Mouse (Mus musculus) left cerebral cortex, postnatal 14 days (tissue): ENCODE data around the gene Ccdc96. TPM values are rescaled to one million over a fixed set of nuclear protein-coding genes. Genes with fewer than 3 reads are reported as not detected.

ENCODE experiments used
- DNase-seq, 2 experiments: peaks; one replicate each; pipeline ENCODE4 v3.0.0; 2021 to 2022; ENCODE audit warnings: low spot score in 2 of 2, mixed read lengths in 1 of 2
- intact Hi-C: fragments of 180-260 bp; cut with DNase I; formaldehyde crosslinking; loops from one replicate; pipeline ENCODE4 v1.15.1; 2025
- total RNA-seq, 2 experiments: library from RNA; stranded (reverse); gene quantifications; 2 replicates each; pipeline ENCODE4 v1.2.3; 2021

The Ccdc96 gene
- total RNA-seq, 2 experiments from 2014 or later, result 1.3 TPM

DNA sequence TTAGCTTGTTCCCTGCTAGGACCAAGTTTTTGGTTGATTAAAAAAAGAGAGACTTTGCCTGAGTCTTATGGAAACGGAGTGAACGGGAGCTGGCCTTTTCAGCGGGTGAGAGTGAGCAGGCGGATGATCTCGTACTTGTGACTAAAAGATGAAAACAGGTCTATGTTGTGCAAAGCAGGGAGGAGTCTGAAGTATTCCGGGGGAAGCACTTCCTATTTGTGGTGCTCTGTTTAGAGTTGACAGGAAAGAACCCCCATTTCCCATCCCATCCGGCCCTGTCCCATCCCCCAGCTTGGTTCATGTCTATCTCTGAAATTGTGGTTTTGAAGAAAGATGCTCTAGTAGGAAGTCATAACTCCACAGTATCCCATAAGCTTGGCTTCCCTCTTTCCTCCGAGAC is 18.5 kb upstream of the Ccdc96 start:
- no peak for DNase-seq
- intact Hi-C loops, result no loop called here

DNA sequence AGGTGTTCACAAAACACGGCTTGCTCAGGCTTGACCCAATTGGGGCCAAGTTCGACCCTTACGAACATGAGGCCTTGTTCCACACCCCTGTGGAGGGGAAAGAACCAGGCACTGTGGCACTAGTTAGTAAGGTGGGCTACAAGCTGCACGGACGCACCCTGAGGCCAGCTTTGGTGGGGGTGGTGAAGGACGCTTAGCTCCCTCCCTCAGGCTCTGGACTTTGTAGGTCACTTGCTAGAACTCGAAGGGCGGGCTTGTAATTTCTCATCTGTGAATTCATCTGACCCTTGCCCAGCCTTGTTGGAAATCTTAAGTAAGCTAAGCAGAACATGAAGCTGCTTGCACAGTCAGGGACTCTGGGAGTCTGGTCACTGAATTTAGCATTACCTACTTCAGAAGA is 13.2 kb upstream of the Ccdc96 start:
- no peak for DNase-seq
- intact Hi-C loops, result no loop called here

DNA sequence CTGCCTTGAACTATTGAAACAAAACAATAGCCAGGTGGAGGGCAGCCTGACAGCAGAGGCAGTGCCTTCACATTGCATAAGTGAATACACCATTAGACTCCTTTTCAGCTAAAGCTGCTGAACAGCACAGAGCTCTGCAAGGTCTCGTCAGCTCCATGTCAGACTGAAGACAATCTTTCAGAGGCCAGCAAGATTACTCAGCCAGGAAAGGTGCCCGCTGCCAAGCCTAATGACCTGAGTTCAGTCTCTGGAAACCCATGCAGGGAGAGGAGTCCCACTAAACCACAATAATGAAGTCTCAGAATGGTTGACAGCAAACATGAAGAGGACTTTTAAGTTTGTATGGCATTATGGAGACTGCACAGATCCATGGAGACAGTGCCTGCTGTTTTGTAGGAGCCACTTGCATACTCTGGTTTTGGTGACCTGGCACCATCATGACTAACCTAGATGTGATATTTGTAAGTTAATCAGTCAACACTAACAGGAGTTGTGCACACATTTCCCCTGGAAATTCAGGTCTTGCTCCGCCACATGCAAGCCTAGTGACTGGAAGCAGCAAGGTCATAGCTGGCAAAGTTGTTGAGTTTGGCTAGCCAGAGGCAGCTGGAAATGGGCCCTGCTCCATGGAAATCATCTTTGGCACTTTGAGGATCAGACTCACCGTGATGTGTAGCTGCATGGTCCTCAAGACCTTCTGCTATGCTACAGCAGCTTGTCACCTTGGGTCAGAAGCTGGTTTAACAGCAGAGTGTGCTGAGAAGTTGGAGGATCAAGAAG is 11.3 kb upstream of the Ccdc96 start:
- no peak for DNase-seq
- intact Hi-C loops, result no loop called here

DNA sequence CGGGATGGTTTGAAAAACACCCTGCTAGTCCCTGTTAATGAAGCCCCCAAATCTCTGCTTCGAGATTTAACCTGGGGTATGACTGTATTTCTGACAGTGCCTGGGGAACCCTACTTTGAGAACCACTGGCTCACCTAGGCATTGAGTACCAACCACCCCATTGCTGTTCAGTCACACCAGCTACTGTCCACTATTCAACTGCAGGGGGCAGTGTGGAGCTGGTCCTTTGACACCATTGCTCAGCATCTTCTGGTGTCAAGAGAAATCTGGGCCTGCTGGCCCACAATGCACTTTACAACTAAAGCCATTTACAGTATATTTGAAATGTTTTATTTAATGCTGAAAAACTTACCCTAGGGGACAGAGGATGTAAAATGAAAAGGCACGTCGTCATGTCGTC is 10.1 kb upstream of the Ccdc96 start:
- DNase-seq, result peak; percentile 72 to 77
- intact Hi-C loops, result no loop called here

DNA sequence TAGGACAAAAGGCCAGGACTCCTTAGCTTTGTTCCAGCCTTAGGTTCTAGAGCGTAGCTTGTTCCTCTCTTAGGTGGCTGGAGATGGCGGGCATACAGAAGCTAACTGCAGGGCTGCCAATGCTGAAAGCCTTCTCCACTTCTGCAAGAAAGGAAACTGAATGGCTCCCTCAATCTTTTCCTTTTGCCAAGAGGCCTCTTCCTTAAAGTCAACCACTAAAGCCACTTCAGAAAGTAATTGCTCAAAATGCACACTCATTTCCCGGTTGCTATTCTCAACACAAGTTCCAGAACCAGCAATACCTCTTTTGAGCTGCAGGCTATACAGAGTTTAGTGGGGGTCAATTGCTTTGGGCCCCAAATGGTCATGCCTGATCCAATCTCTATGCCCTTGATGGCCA is 6.9 kb upstream of the Ccdc96 start:
- intact Hi-C loops, result no loop called here
- DNase-seq, result no peak

DNA sequence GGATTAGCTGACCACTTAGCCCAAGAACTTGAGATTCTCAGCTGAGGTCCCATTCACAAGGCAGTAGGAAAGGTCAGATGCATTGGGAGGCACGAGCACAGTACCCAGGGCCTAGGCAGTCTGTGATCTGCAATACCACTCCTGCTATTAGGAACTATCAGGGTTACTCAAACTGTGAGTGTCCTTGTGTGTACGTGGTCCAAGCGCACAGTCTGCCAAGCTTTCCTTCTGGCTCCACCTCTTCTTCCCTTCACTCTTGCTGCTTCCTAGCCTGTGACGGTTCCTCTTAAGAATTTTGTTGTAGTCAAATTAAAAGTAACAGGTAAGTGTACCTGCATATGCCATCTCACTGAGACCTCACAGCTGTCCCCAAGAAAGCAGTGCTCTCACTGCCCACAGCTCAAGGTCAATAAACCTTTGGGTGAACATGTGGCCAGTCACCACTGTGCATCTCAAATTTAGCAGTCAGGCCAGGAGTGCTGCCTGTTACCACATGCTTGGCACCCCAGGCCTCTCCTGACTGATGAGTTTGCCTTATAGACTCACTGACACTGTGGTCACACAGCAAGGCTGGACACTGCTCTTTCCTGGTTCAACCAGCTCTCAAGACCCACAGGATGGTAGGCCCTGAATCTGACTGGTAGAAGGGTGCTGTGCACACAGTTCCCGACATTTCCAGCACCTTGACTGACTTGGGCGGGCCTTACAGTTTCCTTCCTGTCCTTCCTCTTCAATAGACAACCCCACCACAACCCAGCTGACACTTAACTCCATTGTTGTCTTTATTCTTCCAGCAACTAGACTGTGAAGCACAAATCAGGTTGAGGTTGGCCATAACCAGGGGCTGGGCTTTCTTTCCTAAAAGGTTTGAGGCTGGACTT is 5.6 kb upstream of the Ccdc96 start:
- intact Hi-C loops, result no loop called here
- DNase-seq, result no peak

DNA sequence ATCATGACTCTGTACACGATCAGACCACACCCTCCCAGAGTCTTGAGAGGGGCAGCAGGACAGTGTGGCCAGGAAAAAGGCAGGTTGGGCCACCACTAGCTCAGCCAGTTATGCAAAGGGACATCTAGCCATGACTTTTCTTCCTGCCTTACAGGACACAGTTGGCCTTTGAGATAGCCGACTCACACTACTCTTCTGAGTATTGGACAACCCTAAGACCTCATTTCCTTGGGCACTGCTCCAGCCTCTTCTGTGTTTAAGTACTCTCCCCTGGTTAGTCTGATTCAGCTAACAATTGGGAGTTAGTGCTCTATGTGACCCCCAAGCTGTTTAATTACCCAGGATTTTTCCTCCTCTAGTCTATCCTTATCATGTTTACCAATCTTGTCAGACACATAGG is 4.7 kb upstream of the Ccdc96 start:
- DNase-seq, result no peak
- intact Hi-C loops, result loop anchor here (5.0 kb wide), 1 partner anchor 103 kb away; no protein-coding TSS in a partner anchor

DNA sequence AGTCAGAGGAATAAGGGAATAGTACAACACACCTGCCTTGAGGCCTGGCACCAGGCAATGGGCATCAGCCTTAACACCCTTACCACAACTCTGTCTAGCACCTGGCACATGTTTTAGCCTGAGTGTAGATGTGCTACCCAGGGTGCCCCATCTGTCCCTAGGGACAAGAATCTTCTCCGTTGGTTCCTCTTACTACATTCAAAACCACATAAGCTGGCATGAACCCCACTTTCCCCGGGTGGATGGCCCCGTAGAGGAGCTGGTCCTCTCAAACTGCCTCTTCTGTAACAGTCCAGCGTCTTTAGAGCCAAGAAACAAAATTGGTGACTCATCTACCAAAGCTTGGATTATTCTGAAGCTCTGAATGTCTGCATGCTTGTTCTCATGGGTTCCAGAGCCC is 4.0 kb upstream of the Ccdc96 start:
- no peak for DNase-seq
- intact Hi-C loops, result loop anchor here (5.0 kb wide), 1 partner anchor 102 kb away; no protein-coding TSS in a partner anchor

DNA sequence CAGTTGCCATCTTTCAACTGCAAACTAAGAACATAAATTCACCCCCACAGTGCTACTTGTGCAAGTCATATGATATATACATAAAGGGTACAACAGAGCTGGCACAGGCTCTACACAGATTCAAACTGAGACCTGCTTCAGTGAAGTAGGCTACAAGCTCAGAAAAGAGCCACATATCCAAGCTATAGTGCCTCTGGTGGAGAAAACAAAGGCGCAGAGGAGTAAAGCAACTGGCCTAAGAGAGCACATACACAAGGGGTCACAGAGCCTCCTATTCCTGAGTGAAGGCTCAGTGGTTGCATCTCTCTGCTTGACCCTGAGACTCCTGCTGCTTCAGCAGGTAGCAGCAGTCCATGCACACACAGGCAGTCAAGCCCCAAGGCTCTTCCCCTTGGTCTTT is 3.3 kb upstream of the Ccdc96 start:
- DNase-seq, result no peak
- intact Hi-C loops, result loop anchor here (5.0 kb wide), 1 partner anchor 101 kb away; no protein-coding TSS in a partner anchor

DNA sequence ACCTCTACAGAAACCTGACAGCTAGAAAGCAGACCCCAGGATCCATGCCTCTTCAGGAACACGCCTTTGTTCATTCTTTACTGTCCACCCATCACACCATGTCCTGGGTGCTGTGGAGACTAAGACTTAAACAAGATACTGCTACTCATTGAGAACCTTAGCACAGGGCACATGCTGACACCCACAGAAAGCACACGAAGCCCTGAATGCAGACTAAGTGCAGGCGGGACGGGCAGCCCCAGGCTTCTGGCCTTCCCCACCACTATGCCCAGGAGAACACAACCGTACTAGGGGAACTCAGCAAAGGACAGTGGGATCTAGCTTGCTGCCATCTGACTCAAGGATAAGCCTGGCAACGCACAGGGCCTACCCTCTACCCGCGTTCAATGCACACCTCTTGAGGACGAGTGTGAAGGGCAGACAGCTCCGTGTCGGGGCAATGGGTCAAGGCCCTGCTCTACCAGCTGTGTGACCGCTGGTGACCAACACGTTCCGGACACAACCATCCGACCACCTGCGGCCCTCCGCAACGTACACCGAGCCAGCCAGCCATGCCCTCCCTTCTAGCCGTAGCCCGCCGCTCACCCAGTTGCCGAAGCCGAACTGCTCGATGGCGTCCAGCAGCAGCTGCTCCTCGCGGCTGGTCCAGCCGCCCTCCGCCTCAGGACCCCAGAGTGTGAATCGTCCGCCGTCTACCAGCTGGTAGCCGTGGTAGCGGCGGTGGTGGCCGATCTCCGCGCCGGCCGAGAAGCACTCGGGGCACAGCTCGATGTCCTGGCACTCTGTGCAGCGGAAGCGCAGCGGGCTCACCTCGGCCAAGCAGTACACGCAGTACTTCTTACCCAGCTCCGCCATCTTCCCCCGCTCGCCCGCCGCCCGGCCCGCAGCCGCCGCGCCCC is 936 bp upstream of the Ccdc96 start:
- intact Hi-C loops, result loop anchor here (5.0 kb wide), 1 partner anchor 99 kb away; no protein-coding TSS in a partner anchor
- peak; percentile 15 to 31 for DNase-seq

DNA sequence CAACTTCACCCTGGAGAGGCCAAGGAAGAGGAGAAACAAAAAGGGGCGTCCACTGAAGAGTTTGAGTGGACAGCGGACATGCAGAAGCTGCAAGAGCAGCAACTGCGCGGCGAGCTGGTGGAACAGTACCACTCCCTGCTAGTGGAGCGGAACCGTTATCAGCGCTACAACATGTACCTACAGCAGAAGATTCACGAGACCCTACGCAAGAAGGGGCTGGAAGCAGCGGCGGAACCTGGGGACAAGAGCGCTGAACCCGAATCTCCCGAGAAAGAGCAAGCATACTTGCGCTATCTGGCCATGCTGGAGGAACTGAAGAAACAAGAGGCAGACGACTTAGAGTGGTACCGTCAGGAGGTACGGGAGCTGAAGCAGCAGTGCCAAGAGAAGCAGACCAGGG is 918 bp downstream of the Ccdc96 start:
- intact Hi-C loops, result no loop called here
- no peak for DNase-seq

DNA sequence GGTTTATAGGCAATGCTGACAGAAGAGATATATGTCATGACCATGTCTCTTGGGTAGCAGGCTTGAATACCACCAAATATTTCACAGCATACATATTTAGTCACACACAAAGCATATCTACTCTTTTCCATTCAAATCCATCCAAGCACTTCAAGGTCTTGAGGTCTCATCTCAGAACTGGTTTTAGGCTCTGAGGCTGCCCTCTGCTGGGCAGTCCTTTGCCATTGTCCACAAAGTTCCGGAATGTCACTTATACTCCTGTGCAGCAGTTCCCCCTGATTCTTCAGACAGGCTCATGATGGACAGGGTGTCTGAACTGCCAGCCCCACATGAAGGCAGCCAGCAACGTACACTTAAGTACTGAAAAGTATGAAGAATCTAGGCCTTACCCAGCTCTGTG is 4.8 kb downstream of the Ccdc96 start:
- intact Hi-C loops, result no loop called here
- no peak for DNase-seq

DNA sequence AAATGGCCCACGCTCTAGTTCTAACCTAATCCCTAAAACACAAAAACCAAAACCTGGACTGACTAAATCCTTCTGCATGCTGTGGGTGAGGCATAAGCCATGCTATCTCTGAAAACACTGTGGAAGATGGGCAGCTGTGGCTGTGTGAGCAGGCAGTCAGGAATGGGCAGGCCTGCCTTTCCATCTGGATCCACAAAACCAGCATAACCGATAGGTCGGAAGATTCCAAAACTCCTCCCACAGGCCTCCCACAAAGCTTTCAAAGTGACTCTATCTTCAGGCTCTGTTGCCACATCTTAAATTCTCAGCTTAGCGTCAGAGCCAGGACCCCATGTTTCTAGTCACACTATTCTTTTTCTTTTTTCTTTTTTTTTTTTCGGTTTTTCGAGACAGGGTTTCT is 9.5 kb downstream of the Ccdc96 start:
- DNase-seq, result peak; percentile 34 to 72
- intact Hi-C loops, result no loop called here

DNA sequence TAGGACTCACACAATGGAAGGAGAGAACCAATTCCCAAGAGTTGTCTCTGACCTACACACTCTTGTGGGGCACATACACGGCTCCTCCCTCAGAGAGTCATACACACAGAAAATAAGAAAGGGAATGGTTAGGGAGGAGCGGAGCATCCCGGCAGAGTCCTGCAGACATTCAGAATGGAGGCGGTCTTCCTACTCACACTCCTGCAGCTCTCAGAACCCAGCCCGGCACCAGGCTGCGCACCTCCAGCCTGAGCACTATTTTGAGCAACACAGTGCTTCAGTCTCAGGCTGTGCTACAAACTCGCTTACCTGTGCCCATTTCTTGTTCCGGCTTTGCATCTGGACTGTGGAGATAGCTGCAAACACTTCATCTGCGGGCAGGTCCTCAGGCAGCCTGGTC is 10.3 kb downstream of the Ccdc96 start:
- no peak for DNase-seq
- intact Hi-C loops, result no loop called here

DNA sequence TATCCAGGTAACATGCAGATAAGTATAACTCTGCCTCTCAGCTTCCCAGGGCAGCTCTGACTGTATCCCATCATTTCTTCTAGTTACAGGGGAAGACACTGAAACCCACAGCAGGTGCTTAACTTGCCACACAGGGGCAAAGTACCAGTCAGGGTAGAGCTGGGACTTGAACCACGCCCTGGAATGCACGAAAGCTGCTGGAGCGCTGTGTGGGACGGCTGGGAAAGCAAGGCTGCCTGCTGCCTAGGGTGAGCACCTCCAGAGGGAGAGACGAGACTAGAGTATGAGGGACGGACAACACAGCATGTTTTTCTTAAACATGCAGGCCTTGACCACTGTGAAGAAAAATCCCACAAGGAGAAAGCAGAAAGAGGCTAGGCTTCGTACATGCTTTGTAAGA is 20.8 kb downstream of the Ccdc96 start:
- no peak for DNase-seq
- intact Hi-C loops, result no loop called here

DNA sequence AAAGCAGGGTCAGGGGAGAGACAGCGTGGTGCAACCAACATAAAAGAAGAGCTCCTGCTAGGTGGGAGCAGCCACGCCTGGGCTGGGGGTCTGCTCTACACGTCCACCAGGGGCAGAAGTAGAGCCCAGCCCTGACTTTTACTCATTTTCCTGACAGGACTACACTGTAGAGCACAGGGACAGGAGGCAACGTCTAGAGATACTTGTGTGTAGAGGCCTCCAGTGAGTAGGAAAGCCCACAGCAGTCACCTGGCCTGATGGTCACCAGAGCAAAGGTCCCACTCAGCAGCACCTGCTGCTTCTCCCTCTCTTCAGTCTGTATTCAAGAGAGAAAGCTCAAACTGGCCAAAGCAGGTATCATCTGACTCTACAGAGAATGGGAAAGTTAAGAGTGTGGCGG is 21.3 kb downstream of the Ccdc96 start:
- intact Hi-C loops, result no loop called here

DNA sequence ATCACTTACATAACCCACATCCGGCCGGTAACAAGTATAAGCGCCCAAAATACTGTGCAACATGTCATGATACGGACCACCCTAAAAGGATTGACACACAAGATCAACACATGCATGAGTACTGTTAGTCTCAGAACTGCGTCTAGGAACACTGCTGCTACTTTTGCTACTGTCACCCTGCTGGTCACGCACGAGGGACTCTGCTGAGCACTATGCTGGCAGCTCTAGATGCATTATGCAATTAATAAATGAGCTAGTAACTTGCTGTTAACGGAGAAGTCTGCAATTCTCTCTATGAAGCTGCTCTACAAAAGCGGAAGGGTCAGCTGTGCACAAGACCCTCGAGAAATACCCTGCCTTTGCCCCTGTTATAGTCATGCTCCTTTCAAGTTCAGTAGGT is 24.0 kb downstream of the Ccdc96 start:
- intact Hi-C loops, result no loop called here

More for the DNA sequence above, 21.3 kb downstream of the Ccdc96 start:
- no peak for DNase-seq

DNA sequence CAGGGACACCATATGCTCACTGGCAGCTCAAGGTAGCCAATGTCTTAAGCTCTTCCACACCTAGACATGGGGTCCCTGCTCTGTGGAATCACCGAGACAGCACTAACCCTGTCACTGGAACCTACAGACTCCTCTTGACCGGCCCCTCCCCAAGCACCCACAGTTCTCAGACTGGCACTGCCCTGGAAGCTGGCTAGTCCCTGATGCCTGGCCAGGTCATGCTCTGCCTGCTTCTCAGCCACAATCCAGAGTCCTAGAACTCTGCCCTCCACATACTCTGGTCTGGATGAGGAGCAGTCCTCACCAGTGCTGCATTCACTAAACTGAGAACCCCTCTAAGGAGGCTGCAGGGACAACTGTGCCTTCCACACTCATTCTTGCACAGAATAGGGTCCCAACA is 26.6 kb downstream of the Ccdc96 start:
- intact Hi-C loops, result no loop called here
- DNase-seq, result no peak

More for the DNA sequence above, 24.0 kb downstream of the Ccdc96 start:
- DNase-seq, result no peak

DNA sequence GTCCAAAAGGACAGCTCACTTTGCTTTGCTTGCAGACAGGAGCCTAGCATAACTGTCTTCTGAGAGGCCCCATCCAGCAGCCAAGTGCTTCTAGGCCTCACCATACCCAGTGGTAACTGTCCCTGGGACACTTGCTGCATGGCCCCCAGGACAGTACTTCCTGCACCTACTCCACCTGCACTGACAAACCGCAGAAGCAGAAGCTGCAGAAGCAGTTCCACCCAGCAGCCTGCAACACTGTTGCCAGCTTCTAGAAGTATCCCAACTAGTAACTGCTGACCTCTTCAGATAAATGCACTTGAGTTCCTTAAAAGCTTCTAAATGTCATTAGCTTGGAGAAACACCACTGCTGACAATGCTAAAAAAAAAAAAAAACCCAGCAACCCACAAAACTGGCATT is 30.7 kb downstream of the Ccdc96 start:
- intact Hi-C loops, result no loop called here
- DNase-seq, result peak in 1 of 2 experiments; percentile 28

DNA sequence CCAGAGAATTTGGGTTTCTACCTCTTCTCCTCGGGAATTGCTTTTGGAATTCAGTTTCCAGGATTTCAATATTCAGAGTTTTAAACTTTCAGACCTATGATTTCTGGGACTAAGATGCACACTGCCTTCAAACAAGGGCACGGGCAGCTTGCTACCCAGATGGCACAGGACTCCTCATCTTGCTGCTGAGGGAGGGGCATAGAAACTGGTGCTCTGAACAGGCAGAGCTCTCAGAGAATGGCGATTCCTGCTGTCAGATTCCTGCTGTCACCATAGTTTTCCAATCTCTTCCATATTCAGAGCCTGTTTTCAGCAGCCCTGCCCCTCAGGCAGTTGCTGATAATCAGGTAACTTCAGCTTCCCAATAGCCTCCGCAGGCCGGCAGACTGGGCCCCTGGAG is 31.2 kb downstream of the Ccdc96 start:
- no peak for DNase-seq
- intact Hi-C loops, result no loop called here
